Mouse (Mus musculus) kidney, postnatal 10 days (tissue): ENCODE data around the gene Npcd.

ENCODE experiments used
- DNase-seq: peaks from one replicate; pipeline ENCODE4 v3.0.0; 2021; ENCODE audit warnings: mixed read lengths

Gene Npcd

GRCm38 (mm10) chr15:79765361-79765760, 68.7 kb downstream of the Npcd start:
- DNase-seq: peak; percentile 64

DNA sequence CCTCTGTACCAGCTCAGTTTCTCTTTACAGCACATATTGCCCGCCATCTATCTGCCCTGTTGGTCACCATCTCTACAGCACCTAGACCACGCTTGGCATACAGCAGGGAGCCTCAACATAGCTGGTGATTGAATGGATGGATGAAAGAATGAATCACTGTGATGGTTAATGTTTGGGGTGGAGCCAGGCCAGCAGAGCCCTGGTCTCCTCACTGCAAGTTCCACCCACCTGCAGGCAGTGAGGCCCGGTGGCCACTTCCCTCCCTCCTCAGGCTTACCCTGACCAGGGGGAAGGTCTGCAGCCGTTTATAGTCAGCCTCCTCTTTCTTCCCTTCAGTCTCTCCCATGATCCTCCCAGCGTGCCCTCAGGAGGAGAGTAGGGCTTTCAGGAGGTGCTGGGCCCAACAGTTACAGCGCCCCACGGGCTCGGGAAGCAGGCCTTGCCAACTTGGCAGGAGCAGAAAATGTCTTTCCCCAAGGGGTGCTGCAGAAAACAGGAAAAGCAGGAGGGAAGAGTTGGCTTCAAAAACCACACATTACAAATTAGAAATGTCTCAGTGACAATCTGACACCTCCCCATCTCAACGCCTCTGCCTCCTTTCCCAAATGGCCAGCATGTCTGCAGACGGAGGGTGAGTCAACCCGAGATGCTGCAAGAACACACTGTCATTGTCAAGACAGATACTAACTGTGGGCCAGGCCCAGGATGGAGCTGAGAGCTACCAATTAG, 69.3 kb downstream of the Npcd start:
- DNase-seq: no peak

DNA sequence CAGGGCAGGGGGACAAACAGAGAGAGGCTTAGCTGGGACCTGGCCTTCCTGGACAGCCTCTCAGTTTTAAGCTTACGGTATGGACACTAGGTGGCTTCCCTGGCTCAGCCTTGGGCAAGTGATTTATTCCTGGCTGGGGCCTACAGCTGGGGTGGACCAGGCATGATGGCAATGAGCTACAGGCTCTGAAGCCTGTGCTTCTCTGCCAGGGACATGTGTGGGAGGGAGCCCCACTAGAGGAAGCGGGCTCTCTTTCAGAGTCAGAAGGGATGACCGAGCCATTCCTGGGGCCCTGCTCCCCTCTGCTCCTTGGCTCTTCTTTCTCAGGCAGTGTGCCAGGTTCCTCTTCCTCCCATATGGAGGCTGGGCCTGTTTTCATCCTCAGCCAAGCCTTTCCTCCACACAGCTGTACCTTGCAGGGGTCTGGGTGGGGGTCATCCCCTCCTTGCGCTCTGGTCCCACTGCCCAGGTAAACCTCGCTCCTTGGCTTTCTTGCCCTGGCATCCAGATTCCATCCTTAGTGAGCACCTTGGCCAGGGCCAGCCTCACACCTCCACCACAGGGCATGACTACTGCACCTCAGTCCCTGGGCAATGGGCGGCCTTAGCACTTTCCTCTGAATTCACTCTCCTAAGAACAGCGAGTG, 70.3 kb downstream of the Npcd start:
- DNase-seq: no peak

- DNase-seq: no peak
Observed at GRCm38 (mm10) chr15:79763001-79763400, 71.0 kb downstream of the Npcd start.

DNA sequence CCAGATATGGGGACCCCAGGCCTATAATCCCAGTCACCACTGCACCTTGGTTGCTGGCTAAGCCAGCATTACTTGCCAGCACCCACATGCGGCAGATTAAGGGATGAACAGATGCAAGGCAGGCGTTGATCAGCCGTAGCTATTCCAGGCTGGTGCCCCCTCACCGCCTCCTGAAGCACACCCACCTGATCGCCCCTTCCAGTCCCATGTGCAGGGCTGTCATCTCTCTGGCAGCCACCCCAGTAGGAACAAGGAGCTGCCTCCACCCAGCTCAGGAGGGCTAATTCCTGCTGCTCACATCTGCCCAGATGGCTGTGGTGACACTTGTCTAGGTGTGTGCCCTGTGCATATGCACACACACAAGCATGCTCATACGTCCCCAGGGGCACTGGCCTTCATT, 73.1 kb downstream of the Npcd start:
- DNase-seq: no peak

DNA sequence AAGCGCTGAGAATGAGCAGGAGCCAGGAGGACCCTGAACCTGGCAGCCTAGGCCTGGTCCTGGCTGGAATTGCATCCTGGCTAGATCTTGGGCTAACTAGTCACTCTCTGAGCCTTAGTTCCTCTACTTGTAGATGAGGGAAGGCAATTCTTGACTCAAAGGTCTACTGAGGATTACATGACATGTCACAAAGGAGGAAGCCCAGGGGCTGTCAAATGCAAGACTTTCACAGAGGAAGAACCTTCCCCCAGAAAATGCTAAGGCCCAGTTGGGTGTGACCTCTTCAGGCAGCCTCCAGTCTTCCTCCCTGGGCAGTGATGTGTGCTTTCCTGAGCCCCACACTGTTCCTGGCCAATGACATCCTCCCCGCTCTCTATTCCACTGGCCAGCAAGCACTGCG, 76.9 kb downstream of the Npcd start:
- no peak for DNase-seq

GRCm38 (mm10) chr15:79755977-79756625, 77.9 kb downstream of the Npcd start:
- DNase-seq: no peak

- DNase-seq: no peak
Observed at GRCm38 (mm10) chr15:79755176-79755575, 78.9 kb downstream of the Npcd start.

- DNase-seq: no peak
Observed at GRCm38 (mm10) chr15:79753873-79754272, 80.2 kb downstream of the Npcd start.

GRCm38 (mm10) chr15:79753420-79753752, 80.7 kb downstream of the Npcd start:
- no peak for DNase-seq

DNA sequence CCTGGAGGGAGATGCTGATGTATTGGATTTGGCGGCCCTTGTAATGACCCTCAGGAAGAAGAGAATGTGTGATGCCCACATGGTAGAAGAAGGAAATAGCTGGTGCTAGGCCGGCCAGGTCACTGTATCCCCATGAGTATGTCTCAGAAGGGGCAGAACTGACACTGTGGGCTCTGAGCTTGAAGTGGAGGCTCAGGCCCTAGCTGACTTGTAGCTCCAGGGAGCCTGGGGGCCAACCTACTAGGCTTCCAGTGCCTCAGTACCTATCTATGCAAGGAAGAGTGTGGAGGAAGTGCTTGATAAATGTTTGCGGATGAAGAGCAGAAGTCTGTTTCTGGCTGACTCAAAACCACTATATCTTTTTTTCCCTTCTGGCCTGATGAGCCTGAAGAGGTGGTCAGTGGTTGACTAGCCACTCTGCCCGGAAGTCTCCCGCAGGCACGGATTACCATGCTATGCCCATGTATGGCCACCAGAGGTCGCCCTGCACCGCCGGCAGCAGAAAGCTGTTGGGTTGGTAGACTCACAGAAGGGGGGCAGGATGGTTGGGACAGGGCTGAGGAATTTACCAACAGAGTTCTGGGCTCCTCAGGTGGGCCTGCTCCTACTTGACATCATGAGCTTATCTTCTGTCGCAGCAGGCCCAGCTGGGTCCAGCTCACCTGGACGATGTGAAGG, 81.2 kb downstream of the Npcd start:
- DNase-seq: peak; percentile 86

DNA sequence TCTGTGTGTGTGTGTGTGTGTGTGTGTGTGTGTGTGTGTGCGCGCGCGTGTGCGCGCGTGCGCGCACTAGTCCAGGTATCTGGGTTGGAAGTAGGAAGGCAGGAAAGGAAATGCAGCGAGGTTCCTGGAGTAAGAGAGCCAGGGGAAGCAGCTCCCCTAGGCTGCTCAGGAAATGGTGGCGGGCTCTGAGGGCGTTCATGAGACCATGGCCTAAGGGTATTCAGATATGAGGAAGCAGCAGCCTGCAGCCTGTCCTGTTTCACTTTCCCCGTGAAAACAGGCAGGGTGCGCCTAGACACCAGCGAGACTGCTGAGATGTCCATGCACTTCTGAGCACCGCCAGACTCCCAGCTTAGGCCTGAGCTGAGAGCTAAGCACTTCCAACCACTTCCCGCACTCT, 82.3 kb downstream of the Npcd start:
- DNase-seq: no peak

DNA sequence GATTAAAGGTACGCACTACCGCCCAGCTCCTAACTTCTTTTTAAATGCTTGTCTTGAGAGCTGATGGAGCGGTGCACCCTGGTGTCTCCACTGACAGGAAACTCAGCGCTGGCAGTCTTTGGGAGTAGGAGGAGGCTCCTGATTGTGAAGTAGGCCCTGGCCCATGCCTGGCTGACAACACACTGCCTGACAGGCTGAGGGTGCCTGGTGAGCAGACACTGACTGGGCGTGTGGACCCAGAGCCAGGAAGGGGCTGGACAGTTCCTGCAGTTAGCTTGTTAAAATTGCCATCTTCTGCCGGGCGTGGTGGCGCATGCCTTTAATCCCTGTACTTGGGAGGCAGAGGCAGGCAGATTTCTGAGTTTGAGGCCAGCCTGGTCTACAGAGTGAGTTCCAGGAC, 83.8 kb downstream of the Npcd start:
- no peak for DNase-seq

DNA sequence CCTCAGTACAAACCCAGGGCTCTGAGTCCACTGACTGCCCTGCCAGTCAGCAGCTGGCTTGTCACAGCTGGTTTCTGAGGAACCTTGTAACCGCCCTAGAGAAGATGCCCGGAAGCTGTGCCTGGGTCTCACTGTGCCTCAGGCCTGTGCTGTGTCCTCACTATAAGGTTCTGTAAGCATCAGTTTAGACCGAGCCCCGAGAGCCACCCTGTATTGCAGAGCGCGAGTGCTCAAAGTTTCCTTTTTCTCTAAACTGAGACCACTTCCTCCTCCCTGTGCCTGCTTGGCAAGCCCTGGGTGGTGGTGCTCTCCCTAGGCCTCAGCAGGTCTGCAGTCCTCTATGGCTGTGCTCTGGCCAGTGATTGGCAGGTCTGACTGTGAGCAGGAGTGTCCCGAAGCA, 84.9 kb downstream of the Npcd start:
- no peak for DNase-seq

- DNase-seq: peak; percentile 58
Observed at GRCm38 (mm10) chr15:79747998-79748397, 86.0 kb downstream of the Npcd start.

DNA sequence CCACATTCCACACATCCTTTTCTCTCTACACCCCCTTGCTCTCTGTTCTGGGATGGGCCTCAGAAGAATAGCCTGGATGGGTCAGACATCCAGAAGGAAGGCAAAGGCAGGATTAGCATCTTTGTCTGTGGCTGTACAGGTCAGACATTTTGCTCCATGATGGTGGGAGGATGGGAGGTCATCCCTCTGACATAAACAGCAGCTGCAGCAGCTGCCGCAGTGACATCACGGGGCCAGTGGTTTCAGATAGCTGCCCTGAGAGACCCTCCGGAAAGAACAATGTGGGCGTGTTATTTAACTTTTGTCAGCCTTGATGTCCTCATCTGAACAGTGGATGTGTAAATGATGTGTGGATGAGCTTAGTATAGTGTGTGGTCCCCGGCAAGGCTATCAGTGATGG, 88.2 kb downstream of the Npcd start:
- DNase-seq: no peak

- no peak for DNase-seq
Observed at GRCm38 (mm10) chr15:79745312-79745711, 88.7 kb downstream of the Npcd start.

GRCm38 (mm10) chr15:79744742-79745141, 89.3 kb downstream of the Npcd start:
- DNase-seq: peak; percentile 34

GRCm38 (mm10) chr15:79744001-79744400, 90.0 kb downstream of the Npcd start:
- DNase-seq: no peak

DNA sequence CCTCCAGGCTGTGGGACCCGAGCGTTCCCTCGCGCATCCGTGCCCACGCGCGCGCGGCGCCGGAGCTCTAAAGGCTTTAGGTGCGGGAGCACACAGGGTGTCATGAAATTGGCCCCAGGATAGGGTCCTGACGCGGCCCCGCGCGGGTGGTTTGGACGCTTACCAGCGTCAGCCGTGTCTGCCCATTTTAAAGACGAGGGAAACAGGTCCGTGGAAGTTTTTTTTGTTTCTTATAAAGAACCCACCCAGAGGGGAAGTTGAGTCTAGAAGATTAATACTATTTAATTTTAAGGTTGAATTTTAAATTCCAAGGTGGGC, 91.4 kb downstream of the Npcd start:
- no peak for DNase-seq

DNA sequence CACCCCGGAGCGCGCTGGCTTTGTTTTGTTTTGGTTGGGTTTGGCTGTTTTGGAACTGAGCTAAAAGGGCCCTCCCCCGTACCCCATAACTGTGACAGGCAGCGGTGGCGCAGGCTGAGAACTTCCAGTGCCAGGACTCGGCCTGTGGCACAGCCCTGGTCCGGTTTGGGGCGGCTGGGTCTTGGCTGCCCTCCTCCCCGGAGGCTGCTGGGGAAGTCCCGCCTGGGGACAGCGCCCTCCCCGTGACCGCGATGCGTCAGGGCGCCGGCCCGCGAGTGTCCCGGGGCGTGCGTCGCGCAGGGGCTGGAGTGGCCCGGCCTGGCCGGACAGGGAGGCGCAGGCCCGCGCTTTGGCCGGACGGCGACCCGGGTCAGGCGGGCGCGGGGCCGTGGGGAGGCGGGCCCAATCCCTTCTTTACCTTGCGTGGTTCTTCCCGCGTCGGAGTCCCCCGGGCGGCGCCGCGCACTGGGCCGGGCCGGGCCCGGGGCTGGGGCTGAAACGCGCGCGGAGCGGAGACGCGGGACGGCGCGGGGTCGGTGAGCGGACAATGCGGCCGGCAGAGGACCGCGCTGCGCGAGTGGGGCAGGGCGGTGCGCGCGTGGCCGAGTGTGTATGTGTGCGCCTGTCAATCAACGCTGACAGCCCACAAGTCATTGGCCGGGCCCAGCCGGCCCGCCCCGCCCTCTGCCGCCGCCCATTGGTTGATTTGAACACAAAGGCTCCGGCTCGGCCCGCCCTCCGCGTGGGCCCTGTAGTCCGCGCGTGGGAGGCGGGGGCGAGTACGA, 91.9 kb downstream of the Npcd start, which contains the start of gene Sun2:
Gene Sun2 (minus strand): TSS at position 616 of the 785 bp plus-strand sequence.
- peak; percentile 96 for DNase-seq

DNA sequence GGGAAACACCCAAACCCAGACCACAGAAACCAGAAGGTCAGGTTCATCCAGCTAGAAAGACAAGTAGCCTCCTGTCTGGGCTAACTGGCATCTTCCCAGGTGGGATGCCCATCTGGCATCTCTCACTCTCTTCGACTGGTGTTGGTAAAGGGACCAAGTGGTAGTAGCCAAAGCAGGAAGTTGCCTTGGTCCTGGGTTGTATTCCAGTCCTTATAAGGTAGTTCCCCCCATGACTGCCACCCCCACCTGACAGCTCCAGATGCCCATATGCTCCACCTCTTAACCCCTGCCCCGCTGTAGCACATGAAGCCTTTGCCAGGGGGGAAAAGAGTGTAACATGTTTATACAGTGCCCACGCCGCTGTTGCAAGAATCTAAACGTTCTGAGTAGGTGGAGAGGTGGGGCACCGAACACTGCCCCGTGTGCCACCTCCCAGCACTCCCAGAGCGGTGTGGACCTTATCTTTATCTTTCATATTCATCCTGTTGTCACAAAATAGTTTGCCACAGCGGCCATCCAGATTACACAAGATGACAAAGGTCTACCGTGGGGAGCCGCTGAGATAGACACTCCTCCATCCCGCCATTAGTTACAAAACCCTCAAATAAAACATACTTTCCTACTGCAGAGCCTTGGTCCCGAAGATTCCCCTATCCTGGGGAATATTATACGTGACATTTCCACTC, 92.7 kb downstream of the Npcd start:
- DNase-seq: peak; percentile 27
